ENCODE assay signal across 11 mouse cellular contexts in genomic region chr16:44648547-44649223, GRCm38 (mm10).
DNase-seq lines count a peak whose midpoint lies in the region; ATAC-seq and TF ChIP-seq lines count a peak whose summit lies in the region.
"Had no signal": no experiment of that assay in that cellular context is flagged by ENCODE, and none has a peak within 500 bp of the region (broad histone marks: within the 10 kb centered on the region; RNA-seq: fewer than 3 reads in every experiment).

No protein-coding gene starts in this region.

- peak; percentile 58 for ATAC-seq in kidney, embryonic 15.5 days (replicated peaks; ENCODE audit: low FRiP score)
- peak; percentile 50; the same call in 1 of the 2 replicates for ATAC-seq in embryonic facial prominence, embryonic 14.5 days (ENCODE audit: low read depth)
- ATAC-seq in heart, postnatal 0 days (ENCODE audit: insufficient read depth, low read depth), result no peak
- ATAC-seq in hindbrain, embryonic 12.5 days (ENCODE audit: low FRiP score), result no peak

- H3K4me3 ChIP-seq in kidney, embryonic 15.5 days (replicated peaks), result no peak overlapping the region
- H3K4me3 ChIP-seq in embryonic facial prominence, embryonic 14.5 days (ENCODE audit: low read depth, low read length), result no peak overlapping the region
- H3K4me3 ChIP-seq in heart, postnatal 0 days (ENCODE audit: low read depth, low read length), result no peak overlapping the region
- H3K4me3 ChIP-seq in hindbrain, embryonic 12.5 days, result no peak overlapping the region
- H3K4me3 ChIP-seq: midbrain, embryonic 12.5 days; neural tube, embryonic 13.5 days had no signal

- H3K27me3 ChIP-seq in kidney, embryonic 15.5 days, result no peaks in the 10 kb centered on the region
- H3K27me3 ChIP-seq in embryonic facial prominence, embryonic 14.5 days (replicated peaks; ENCODE audit: control insufficient read depth, insufficient read depth, low read length), result no peaks in the 10 kb centered on the region
- no peaks in the 10 kb centered on the region for H3K27me3 ChIP-seq in heart, postnatal 0 days (ENCODE audit: control insufficient read depth, insufficient read depth, low read length)
- H3K27me3 ChIP-seq in hindbrain, embryonic 12.5 days, result no peaks in the 10 kb centered on the region
- H3K27me3 ChIP-seq: midbrain, embryonic 12.5 days; neural tube, embryonic 13.5 days had no signal

- H3K4me2 ChIP-seq in kidney, embryonic 15.5 days, result no peak overlapping the region
- H3K4me2 ChIP-seq in embryonic facial prominence, embryonic 14.5 days (ENCODE audit: low read depth, low read length), result no peak overlapping the region
- no peak overlapping the region for H3K4me2 ChIP-seq in heart, postnatal 0 days (ENCODE audit: low read depth, low read length)
- H3K4me2 ChIP-seq in hindbrain, embryonic 12.5 days (replicated peaks), result no peak overlapping the region
- H3K4me2 ChIP-seq: liver, embryonic 11.5 days; midbrain, embryonic 12.5 days; neural tube, embryonic 13.5 days had no signal

- no peak overlapping the region for H3K9ac ChIP-seq in kidney, embryonic 15.5 days
- no peak overlapping the region for H3K9ac ChIP-seq in embryonic facial prominence, embryonic 14.5 days (ENCODE audit: low read depth, low read length)
- no peak overlapping the region for H3K9ac ChIP-seq in heart, postnatal 0 days (replicated peaks; ENCODE audit: low read depth, low read length)
- no peak overlapping the region for H3K9ac ChIP-seq in hindbrain, embryonic 12.5 days
- H3K9ac ChIP-seq: midbrain, embryonic 12.5 days; neural tube, embryonic 13.5 days had no signal

- DNase-seq in kidney, postnatal 25 days, result no peak
- DNase-seq in embryonic facial prominence, embryonic 14.5 days (ENCODE audit: low spot score), result peak; percentile 80
- peak; percentile 57 for DNase-seq in heart, postnatal 0 days (ENCODE audit: low spot score)
- peak; percentile 54 for DNase-seq in lung, postnatal 10 days
- no peak for DNase-seq in right cerebral cortex, postnatal 25 days
- DNase-seq: cerebellum, adult 9-10 months had no signal

- no peak for TF ChIP-seq CTCF in heart, postnatal 0 days (IDR thresholded peaks at IDR 0.05; ENCODE audit: low read depth)

- H3K9me3 ChIP-seq in kidney, embryonic 15.5 days (replicated peaks), result no peaks in the 10 kb centered on the region
- no peaks in the 10 kb centered on the region for H3K9me3 ChIP-seq in embryonic facial prominence, embryonic 14.5 days (ENCODE audit: control insufficient read depth, low read length)
- H3K9me3 ChIP-seq in heart, postnatal 0 days (replicated peaks; ENCODE audit: control insufficient read depth, low read length), result 0 out of 2 replicates have a peak, but pooled peaks cover 4% of the 10 kb centered on the region
- H3K9me3 ChIP-seq in hindbrain, embryonic 12.5 days (replicated peaks), result no peaks in the 10 kb centered on the region
- H3K9me3 ChIP-seq: midbrain, embryonic 12.5 days had no signal

- H3K27ac ChIP-seq in kidney, embryonic 15.5 days, result peak overlapping the region; percentile 80
- H3K27ac ChIP-seq in embryonic facial prominence, embryonic 14.5 days (replicated peaks; ENCODE audit: low read depth, low read length), result peak overlapping the region; percentile 57
- peak overlapping the region; percentile 46; the same call in 1 of the 2 replicates for H3K27ac ChIP-seq in heart, postnatal 0 days (ENCODE audit: low read depth)
- H3K27ac ChIP-seq in hindbrain, embryonic 12.5 days, result no peak overlapping the region
- H3K27ac ChIP-seq: midbrain, embryonic 12.5 days; neural tube, embryonic 13.5 days had no signal

- no peak for TF ChIP-seq EP300 in heart, postnatal 0 days (IDR thresholded peaks at IDR 0.05; ENCODE audit: low read depth)

- no peaks in the 10 kb centered on the region for H3K36me3 ChIP-seq in kidney, embryonic 15.5 days
- H3K36me3 ChIP-seq in embryonic facial prominence, embryonic 14.5 days (ENCODE audit: control insufficient read depth, insufficient read depth, low read length), result no peaks in the 10 kb centered on the region
- H3K36me3 ChIP-seq in heart, postnatal 0 days (replicated peaks; ENCODE audit: control insufficient read depth, insufficient read depth, low read length), result no peaks in the 10 kb centered on the region
- H3K36me3 ChIP-seq in hindbrain, embryonic 12.5 days, result no peaks in the 10 kb centered on the region
- H3K36me3 ChIP-seq: midbrain, embryonic 12.5 days; neural tube, embryonic 13.5 days had no signal

- peaks cover 11% of the 10 kb centered on the region for H3K4me1 ChIP-seq in kidney, embryonic 15.5 days
- peaks cover 7% of the 10 kb centered on the region; the same call in 1 of the 2 replicates for H3K4me1 ChIP-seq in embryonic facial prominence, embryonic 14.5 days (ENCODE audit: control insufficient read depth, insufficient read depth, low read length)
- no peaks in the 10 kb centered on the region for H3K4me1 ChIP-seq in heart, postnatal 0 days (ENCODE audit: control insufficient read depth, insufficient read depth)
- H3K4me1 ChIP-seq in hindbrain, embryonic 12.5 days, result no peaks in the 10 kb centered on the region

- WGBS in kidney, embryonic 15.5 days, result 17% methylated on average over 2 of the region's 2 CpGs
- 47% methylated on average over 2 of the region's 2 CpGs for WGBS in embryonic facial prominence, embryonic 14.5 days
- WGBS in heart, postnatal 0 days, result 37% methylated on average over 2 of the region's 2 CpGs
- WGBS in hindbrain, embryonic 12.5 days, result 68% methylated on average over 2 of the region's 2 CpGs

Comparison
In these comparisons a context has a peak if more than half of its experiments do, and no peak if none do; other contexts are left out.
1. ATAC-seq: peak in kidney, embryonic 15.5 days (single experiment) and embryonic facial prominence, embryonic 14.5 days (single experiment); none in heart, postnatal 0 days (single experiment) and hindbrain, embryonic 12.5 days (single experiment).
2. DNase-seq: peak in embryonic facial prominence, embryonic 14.5 days (single experiment), heart, postnatal 0 days (single experiment) and lung, postnatal 10 days (single experiment); none in kidney, postnatal 25 days (0 of 2) and right cerebral cortex, postnatal 25 days (single experiment).